Mouse (Mus musculus): ENCODE measurements at regions not wholly inside any gene's neighbourhood (a gene's known extent, or its start where the extent isn't known, plus 50 kb on each side); places are given as distances from the start of the nearest gene placed in this dataset.

- ATAC-seq (ENCODE audit: insufficient number of reproducible peaks, insufficient read depth, low FRiP score, low read depth): no peak
- Histone ChIP-seq H3K9me3 (ENCODE audit: control insufficient read depth, low read length) (no peaks in the 10 kb centered on the region), H3K36me3 (ENCODE audit: control insufficient read depth, insufficient read depth, low read length) (no peaks in the 10 kb centered on the region), H3K27me3 (ENCODE audit: control insufficient read depth, insufficient read depth, low read length) (no peaks in the 10 kb centered on the region), H3K4me3 (ENCODE audit: control insufficient read depth in 1 of 2, insufficient read depth in 1 of 2, low read depth in 1 of 2, low read length in 2 of 2) (no peak overlapping the region), H3K27ac (replicated peaks in 1 of 2; ENCODE audit: control insufficient read depth in 1 of 2, insufficient read depth in 1 of 2, low read depth in 2 of 2, low read length in 2 of 2) (no peak overlapping the region), H3K9ac (ENCODE audit: low read length) (no peak overlapping the region), H3K4me1 (ENCODE audit: control insufficient read depth in 2 of 2, insufficient read depth in 2 of 2, low read length in 2 of 2) (no peaks in the 10 kb centered on the region), H3K4me2 (ENCODE audit: low read length) (no peak overlapping the region)
- WGBS: 81% methylated on average over 10 of the region's 10 CpGs
These were observed 106.1 kb upstream of the Cpm start for GRCm38 (mm10) chr10:117522906-117523829.

- H3K9me3 ChIP-seq (ENCODE audit: control insufficient read depth, low read length): no peaks in the 10 kb centered on the region
- no peak for ATAC-seq (ENCODE audit: insufficient number of reproducible peaks, insufficient read depth, low FRiP score, low read depth)
- H3K4me2 ChIP-seq (ENCODE audit: low read length): no peak overlapping the region
- H3K9ac ChIP-seq (ENCODE audit: low read length): no peak overlapping the region
- WGBS: 83% methylated on average over 3 of the region's 3 CpGs
- no peak overlapping the region for H3K4me3 ChIP-seq (ENCODE audit: control insufficient read depth in 1 of 2, insufficient read depth in 1 of 2, low read depth in 1 of 2, low read length in 2 of 2)
- no peak overlapping the region for H3K27ac ChIP-seq (replicated peaks in 1 of 2; ENCODE audit: control insufficient read depth in 1 of 2, insufficient read depth in 1 of 2, low read depth in 2 of 2, low read length in 2 of 2)
- no peaks in the 10 kb centered on the region for H3K4me1 ChIP-seq (ENCODE audit: control insufficient read depth in 2 of 2, insufficient read depth in 2 of 2, low read length in 2 of 2)
- H3K36me3 ChIP-seq (ENCODE audit: control insufficient read depth, insufficient read depth, low read length): no peaks in the 10 kb centered on the region
- no peaks in the 10 kb centered on the region for H3K27me3 ChIP-seq (ENCODE audit: control insufficient read depth, insufficient read depth, low read length)
These were observed 106.9 kb upstream of the Cpm start for GRCm38 (mm10) chr10:117522373-117522772.

GRCm38 (mm10) chr10:117521315-117522270 is 107.7 kb upstream of the Cpm start:
- no peaks in the 10 kb centered on the region for H3K27me3 ChIP-seq (ENCODE audit: control insufficient read depth, insufficient read depth, low read length)
- no peaks in the 10 kb centered on the region; a peak in 1 of 4 replicates for H3K4me1 ChIP-seq (ENCODE audit: control insufficient read depth in 2 of 2, insufficient read depth in 2 of 2, low read length in 2 of 2)
- no peaks in the 10 kb centered on the region for H3K36me3 ChIP-seq (ENCODE audit: control insufficient read depth, insufficient read depth, low read length)
- 64% methylated on average over 23 of the region's 23 CpGs for WGBS
- ATAC-seq (ENCODE audit: insufficient number of reproducible peaks, insufficient read depth, low FRiP score, low read depth): no peak
- no peak overlapping the region for H3K4me2 ChIP-seq (ENCODE audit: low read length)
- H3K27ac ChIP-seq (replicated peaks in 1 of 2; ENCODE audit: control insufficient read depth in 1 of 2, insufficient read depth in 1 of 2, low read depth in 2 of 2, low read length in 2 of 2): no peak overlapping the region
- H3K4me3 ChIP-seq (ENCODE audit: control insufficient read depth in 1 of 2, insufficient read depth in 1 of 2, low read depth in 1 of 2, low read length in 2 of 2): no peak overlapping the region
- no peak overlapping the region for H3K9ac ChIP-seq (ENCODE audit: low read length)
- no peaks in the 10 kb centered on the region for H3K9me3 ChIP-seq (ENCODE audit: control insufficient read depth, low read length)

- H3K4me3 ChIP-seq (ENCODE audit: control insufficient read depth in 1 of 2, insufficient read depth in 1 of 2, low read depth in 1 of 2, low read length in 2 of 2): no peak overlapping the region
- H3K9me3 ChIP-seq (ENCODE audit: control insufficient read depth, low read length): no peaks in the 10 kb centered on the region
- no peaks in the 10 kb centered on the region for H3K36me3 ChIP-seq (ENCODE audit: control insufficient read depth, insufficient read depth, low read length)
- no peaks in the 10 kb centered on the region for H3K27me3 ChIP-seq (ENCODE audit: control insufficient read depth, insufficient read depth, low read length)
- 88% methylated on average over 8 of the region's 8 CpGs for WGBS
- no peak for ATAC-seq (ENCODE audit: insufficient number of reproducible peaks, insufficient read depth, low FRiP score, low read depth)
- H3K27ac ChIP-seq (replicated peaks in 1 of 2; ENCODE audit: control insufficient read depth in 1 of 2, insufficient read depth in 1 of 2, low read depth in 2 of 2, low read length in 2 of 2): no peak overlapping the region
- H3K4me1 ChIP-seq (ENCODE audit: control insufficient read depth in 2 of 2, insufficient read depth in 2 of 2, low read length in 2 of 2): no peaks in the 10 kb centered on the region; a peak in 1 of 4 replicates
- H3K9ac ChIP-seq (ENCODE audit: low read length): no peak overlapping the region
- no peak overlapping the region for H3K4me2 ChIP-seq (ENCODE audit: low read length)
These were observed 108.6 kb upstream of the Cpm start for GRCm38 (mm10) chr10:117520536-117521314.

GRCm38 (mm10) chr10:117519670-117520535 is 109.4 kb upstream of the Cpm start:
- Histone ChIP-seq H3K27ac (replicated peaks in 1 of 2; ENCODE audit: control insufficient read depth in 1 of 2, insufficient read depth in 1 of 2, low read depth in 2 of 2, low read length in 2 of 2) (no peak overlapping the region), H3K4me3 (ENCODE audit: control insufficient read depth in 1 of 2, insufficient read depth in 1 of 2, low read depth in 1 of 2, low read length in 2 of 2) (no peak overlapping the region), H3K9ac (ENCODE audit: low read length) (no peak overlapping the region), H3K36me3 (ENCODE audit: control insufficient read depth, insufficient read depth, low read length) (no peaks in the 10 kb centered on the region), H3K4me2 (ENCODE audit: low read length) (no peak overlapping the region), H3K27me3 (ENCODE audit: control insufficient read depth, insufficient read depth, low read length) (no peaks in the 10 kb centered on the region), H3K9me3 (ENCODE audit: control insufficient read depth, low read length) (no peaks in the 10 kb centered on the region), H3K4me1 (ENCODE audit: control insufficient read depth in 2 of 2, insufficient read depth in 2 of 2, low read length in 2 of 2) (no peaks in the 10 kb centered on the region; a peak in 1 of 4 replicates)
- WGBS: 55% methylated on average over 8 of the region's 8 CpGs
- no peak for ATAC-seq (ENCODE audit: insufficient number of reproducible peaks, insufficient read depth, low FRiP score, low read depth)

GRCm38 (mm10) chr10:117518793-117519669 is 110.3 kb upstream of the Cpm start:
- H3K27me3 ChIP-seq (ENCODE audit: control insufficient read depth, insufficient read depth, low read length): no peaks in the 10 kb centered on the region
- no peak overlapping the region for H3K4me3 ChIP-seq (ENCODE audit: control insufficient read depth in 1 of 2, insufficient read depth in 1 of 2, low read depth in 1 of 2, low read length in 2 of 2)
- no peak for ATAC-seq (ENCODE audit: insufficient number of reproducible peaks, insufficient read depth, low FRiP score, low read depth)
- H3K9ac ChIP-seq (ENCODE audit: low read length): no peak overlapping the region
- H3K9me3 ChIP-seq (ENCODE audit: control insufficient read depth, low read length): no peaks in the 10 kb centered on the region
- no peak overlapping the region for H3K27ac ChIP-seq (replicated peaks in 1 of 2; ENCODE audit: control insufficient read depth in 1 of 2, insufficient read depth in 1 of 2, low read depth in 2 of 2, low read length in 2 of 2)
- WGBS: 75% methylated on average over 15 of the region's 15 CpGs
- no peaks in the 10 kb centered on the region; a peak in 1 of 4 replicates for H3K4me1 ChIP-seq (ENCODE audit: control insufficient read depth in 2 of 2, insufficient read depth in 2 of 2, low read length in 2 of 2)
- H3K4me2 ChIP-seq (ENCODE audit: low read length): no peak overlapping the region
- no peaks in the 10 kb centered on the region for H3K36me3 ChIP-seq (ENCODE audit: control insufficient read depth, insufficient read depth, low read length)
